Mouse (Mus musculus) mouse trophoblast stem cell (cell line): Measurements from ENCODE around the gene Entpd6.

Experiments
- in situ Hi-C, 2 experiments: fragments of 300-500 bp; cut with MseI, MboI; formaldehyde crosslinking; loops; 2 replicates in 1 of 2; 3 replicates in 1 of 2; pipeline ENCODE4 v1.15.1; 2025

The Entpd6 gene

DNA sequence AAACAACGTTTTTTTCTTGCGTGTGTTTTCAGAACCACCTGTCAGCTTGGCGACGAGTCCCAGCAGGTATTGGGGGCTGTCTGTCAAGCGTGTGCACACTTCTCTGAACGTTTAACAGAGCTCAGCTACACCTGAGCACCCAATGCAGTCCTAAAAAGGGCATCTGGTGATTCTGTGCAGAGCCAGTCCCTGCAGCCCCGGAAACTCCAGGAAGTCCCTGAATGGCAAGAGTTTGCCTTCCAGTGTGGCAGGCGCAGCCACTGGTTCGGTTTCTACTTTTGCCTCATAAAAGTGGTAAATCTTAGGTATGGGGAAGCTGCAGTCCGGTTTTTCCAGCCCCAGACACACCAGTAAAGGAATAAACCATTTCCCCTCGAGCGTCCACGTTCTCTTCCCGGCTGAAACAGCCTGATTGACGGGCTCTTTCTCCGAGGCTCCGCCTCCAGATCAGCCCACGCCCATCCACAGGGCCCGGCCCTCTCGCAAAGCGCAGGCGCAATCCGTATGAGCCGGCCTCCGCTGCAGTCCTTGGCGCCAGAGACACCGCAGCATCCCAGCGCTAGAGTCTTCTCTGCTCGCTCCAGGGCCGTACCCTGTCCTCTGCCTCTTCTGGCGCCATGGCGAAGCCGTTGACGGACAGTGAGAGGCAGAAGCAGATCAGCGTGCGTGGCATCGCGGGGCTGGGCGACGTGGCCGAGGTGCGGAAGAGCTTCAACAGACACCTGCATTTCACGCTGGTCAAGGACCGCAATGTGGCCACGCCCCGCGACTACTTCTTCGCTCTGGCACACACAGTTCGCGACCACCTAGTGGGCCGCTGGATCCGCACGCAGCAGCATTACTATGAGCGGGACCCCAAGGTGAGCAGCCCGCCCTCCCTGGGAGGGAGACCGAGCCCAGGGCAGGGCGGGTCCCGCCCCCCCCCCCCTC lies 37.7 kb downstream of the Entpd6 start, which contains the start of gene Pygb:
Gene Pygb, plus strand, starts transcription at position 485 of the 930 bp plus-strand sequence.
- in situ Hi-C loops = no loop called here

DNA sequence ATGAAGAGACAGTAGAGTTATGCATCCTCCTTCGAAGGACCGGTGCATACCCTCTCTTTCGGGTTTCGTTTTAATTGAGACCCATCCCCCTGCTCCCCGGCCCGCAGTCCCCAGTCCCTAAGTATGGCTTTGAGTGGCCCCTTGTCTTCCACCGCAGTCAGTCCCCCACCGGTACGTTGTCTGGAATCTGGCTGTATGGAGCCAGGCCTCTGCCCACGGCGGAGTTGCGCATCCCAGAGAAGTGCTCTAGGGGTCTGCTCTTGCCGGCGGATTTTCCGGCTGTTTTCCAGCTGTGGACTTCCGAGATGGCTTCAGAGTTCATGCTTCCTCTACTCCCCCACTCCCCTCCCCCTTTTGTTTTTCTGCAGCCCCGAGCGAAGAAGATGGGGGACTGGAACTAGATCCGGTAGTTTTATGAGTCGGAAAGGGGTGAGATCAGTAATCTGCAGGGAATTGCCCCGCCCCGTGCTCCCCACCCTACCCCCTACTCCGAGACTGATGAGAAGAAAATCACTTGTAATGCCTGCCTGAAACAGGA lies 38.5 kb downstream of the Entpd6 start:
- in situ Hi-C loops = no loop called here

DNA sequence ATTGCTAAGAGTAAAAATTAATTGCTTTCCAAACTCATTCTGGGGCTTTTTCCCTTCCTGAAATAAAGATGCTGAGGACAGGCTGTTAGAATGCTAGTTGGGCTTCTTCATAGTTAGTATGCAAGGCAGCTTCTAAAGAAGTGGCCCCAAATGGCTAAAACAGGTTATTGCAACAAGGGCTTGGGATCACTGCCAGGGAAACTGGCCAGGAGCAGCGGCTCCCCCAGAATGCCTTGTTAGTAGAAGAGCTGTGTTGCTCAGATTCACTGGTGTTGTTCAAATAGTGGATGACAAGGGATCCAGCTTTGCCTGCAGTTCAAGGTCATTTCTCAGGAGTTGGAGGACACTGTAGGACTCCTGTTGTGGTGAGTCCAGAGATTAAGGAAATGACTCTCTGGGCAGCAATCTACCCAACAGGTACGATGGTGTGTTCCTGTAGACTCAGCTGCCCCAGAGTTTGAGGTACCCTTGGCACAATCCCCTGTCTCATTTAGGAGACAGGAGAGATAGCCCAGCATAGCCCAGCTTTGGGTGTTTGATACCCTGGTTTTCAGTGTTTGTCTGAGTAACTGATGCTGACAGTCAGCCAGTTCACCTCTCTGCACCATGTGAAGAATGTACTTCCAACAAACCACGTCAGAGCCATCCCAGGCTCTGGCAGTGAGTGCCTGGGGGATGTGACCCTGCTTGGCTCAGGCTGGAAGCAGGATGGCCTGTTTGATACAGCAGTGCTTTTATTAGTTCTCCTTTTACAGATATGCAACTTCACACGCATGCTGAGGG lies 40.1 kb downstream of the Entpd6 start:
- in situ Hi-C loops = no loop called here

- in situ Hi-C loops = no loop called here
Observed at GRCm38 (mm10) chr2:150793320-150793719, 44.5 kb downstream of the Entpd6 start.

DNA sequence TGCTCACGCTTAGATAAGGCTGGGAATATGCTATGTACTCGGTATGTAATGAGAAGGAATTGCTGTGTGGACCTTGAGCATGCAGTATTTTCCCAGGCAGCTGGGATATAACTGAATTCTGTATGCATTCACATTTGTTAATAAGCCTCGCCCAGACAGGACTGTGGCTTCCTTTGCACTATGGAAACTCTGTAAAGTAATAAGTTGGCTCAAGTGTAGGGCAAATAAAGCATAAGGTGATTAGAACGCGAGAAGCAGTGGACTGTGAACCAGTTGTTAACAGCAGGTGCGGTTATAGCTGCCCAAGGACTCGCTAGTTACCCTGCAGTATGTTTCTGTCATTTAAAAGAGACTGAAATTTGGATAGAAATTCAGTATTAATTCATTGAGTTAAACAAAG lies 49.2 kb downstream of the Entpd6 start:
- in situ Hi-C loops = no loop called here

DNA sequence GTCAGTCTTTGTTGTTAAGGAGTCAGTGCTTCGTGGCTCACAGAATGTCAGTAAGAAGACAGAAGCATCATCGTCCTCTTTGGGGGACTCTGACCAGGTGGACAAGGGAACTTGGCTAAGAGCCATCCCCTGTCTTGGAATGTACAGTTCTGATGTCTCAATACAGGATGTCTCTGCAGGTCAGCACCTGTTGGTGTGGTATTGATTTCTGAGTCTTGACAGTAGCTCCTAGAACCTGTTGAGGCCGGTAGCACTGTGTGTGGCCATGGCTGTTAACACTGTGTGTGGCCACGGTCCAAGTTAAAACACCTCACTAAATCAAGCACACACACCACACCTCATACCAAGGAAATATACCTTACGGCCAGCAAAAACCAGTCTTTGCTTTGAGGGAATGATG lies 51.8 kb downstream of the Entpd6 start:
- in situ Hi-C loops = no loop called here

DNA sequence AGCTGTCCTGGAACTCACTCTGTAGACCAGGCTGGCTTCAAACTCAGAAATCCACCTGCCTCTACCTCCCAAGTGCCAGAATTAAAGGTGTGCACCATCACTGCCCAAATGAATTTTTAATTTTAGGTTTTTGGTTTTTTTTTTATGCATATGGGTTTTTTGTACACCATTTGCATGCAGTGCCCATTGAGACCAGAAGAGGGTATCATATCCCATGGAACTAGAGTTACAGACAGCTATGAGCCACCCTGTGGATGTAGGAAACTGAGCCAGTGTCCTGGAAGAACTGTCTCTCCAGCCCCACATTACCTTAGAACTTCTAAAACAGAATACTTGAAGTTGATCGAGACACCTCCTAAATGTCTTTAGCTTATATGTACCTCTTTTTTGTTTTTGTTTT lies 54.2 kb downstream of the Entpd6 start:
- in situ Hi-C loops = no loop called here

DNA sequence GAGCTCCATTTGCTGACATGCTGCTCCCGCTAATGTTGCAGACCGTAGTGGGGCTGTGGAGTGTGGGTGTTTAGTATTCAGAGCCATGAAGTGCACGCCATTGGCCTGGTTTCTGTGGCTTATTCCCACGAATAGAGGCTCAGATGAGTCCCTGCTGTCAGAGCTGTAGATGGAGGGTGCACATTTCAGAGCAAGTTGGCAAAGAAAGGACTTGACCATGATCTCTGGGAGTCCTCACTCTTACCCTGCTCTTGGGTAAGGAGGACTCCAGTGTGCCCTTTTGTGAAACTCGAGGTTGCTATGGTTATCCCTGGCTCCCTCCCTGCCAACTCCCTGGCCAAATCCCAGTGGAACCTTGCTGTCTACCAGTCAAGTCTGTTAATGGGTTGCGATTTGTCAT lies 59.5 kb downstream of the Entpd6 start:
- in situ Hi-C loops = no loop called here

DNA sequence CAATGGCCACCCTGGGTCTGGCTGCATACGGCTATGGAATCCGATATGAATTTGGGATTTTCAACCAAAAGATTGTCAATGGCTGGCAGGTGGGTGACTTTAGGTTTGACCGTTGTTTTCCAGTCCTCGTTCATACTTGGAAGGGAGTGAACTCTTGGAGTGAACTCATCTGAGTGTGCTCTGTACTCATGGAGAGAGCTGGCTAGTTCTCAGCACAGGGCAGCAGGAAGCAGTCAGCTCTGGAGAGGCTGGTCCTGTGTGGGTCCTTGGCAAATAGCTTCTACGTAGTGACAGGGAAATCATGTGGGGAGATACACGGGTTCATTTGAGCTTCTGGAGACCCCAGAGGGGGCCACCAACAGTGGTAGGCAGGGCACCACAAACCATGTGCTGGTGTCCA lies 60.0 kb downstream of the Entpd6 start:
- in situ Hi-C loops = no loop called here

DNA sequence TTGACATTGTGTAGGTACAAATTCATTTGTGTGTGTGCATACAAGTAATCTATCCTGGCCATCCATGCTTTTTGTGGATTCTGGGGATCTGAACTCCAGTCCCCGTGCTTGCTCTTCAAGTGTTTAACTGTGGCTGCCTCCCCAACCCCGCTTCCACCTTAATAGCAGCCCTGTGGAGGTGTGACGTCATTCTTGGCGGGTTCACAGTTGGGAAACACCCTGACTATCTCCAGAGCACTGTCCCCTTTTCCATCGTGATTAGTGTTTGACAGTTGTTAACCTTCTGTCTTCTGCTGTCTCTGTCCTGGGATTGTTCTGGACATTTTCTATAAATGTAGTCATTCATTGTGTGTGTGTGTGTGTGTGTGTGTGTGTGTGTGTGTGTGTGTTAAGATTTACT lies 61.8 kb downstream of the Entpd6 start:
- in situ Hi-C loops = no loop called here

GRCm38 (mm10) chr2:150812816-150813215 lies 64.0 kb downstream of the Entpd6 start:
- in situ Hi-C loops = no loop called here

- in situ Hi-C loops = no loop called here
Observed at GRCm38 (mm10) chr2:150816676-150817402, 68.0 kb downstream of the Entpd6 start.

GRCm38 (mm10) chr2:150818742-150819141 lies 69.9 kb downstream of the Entpd6 start:
- in situ Hi-C loops = no loop called here

DNA sequence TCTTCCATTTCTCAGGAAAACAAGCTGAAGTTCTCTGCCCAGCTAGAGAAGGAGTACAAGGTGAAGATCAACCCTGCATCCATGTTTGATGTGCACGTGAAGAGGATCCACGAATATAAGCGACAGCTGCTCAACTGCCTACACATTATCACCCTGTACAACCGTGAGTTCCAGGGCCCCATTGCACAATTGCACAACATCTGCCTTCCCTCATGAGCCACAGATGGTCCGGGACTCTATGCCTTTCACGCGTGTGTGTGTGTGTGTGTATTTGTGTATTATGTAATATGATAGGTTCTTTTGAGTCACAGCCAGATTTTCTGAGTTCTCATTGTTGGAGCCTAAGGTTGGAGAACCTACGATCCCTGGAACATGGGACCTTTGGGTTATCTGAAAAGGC lies 71.9 kb downstream of the Entpd6 start:
- in situ Hi-C loops = no loop called here
